Mouse (Mus musculus) yolk sac, embryonic 10.5 days (tissue): Measurements from ENCODE around the gene Gm14085.
"Not testable (repeated sequence)": the region's sequence is repeated elsewhere in the genome, so short reads cannot be mapped to it uniquely, and the experiment has no call there.

Experiments used
- DNase-seq: peaks from one replicate; pipeline ENCODE4 v3.0.0-alpha.2; 2017; ENCODE audit warnings: low spot score

Gm14085 gene

DNA sequence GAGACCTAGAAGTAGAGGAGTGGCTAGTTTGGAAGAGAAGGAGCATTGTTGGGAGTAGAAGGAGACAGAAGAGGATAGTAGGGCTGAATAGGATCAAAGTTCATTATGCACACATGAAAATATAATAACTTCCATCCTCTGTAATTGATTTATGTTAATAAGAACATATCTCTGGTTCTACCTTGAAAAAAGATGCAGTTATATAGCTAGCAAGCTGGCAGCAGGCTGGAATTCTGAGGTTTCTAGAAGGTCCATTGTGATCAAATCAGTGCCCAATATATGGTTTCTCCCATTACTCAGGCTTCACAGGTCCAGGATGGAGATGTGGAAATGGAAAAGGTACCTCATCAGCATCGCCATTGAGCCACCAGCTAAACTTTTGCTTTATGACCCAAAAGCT lies at the start of gene Gm14085:
Gene Gm14085 (plus strand): TSS at position 301 of the 400 bp plus-strand sequence.
- no peak for DNase-seq

DNA sequence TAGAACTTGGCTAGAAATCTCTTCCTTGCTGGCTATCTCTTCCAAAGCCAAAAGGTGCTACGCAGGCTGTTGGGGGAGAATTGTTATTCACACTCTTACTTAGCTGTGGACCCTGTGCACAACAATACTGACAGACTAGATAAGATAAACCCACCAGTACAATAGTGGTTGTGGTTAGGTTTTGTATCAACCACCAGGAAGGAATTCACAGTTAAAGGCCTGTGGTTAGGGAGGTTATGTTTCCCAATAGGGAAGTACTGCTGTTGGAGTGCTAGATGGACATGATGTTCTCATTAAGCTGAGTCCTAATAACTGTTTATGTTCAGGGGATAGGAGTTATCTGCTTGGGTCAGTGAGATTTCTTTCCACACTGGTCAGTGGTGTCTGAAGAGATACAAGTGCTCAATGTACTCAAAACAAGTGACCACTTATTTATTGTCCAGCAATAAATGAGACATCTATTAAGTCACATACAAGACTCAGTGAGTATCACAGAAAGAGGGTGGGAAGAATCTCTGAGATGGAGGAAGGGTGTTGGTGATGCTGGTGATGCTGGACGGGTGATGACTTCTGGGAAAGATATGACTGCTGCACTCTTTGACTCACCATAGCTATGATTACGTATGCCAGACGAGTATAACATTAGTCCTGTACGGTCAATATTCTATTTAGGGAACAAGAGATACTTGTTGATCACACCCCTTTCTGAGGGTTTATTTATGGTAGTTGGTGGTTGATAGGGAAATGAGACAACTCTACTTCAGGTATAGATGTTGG lies 45.8 kb upstream of the Gm14085 start:
- DNase-seq = not testable (repeated sequence)

DNA sequence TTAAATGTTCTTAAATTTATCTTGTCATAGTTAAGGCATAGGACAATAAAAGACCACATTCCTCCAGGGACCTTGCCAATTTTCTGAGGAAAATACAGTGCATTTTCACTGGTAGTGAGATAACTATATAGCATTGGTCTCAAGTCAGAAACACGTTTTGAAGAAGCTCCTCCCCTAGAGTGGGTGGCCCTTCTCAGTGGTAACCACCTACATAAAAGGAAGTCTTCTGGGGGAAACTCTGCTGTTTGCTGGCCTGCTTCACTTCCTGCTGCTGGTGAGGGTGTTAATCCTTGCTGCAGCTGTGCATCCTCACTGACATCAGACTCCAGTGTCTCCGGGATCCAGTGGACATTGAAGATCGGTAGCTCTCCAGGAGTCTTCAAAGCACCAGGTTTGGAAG lies 44.2 kb upstream of the Gm14085 start:
- DNase-seq = not testable (repeated sequence)

DNA sequence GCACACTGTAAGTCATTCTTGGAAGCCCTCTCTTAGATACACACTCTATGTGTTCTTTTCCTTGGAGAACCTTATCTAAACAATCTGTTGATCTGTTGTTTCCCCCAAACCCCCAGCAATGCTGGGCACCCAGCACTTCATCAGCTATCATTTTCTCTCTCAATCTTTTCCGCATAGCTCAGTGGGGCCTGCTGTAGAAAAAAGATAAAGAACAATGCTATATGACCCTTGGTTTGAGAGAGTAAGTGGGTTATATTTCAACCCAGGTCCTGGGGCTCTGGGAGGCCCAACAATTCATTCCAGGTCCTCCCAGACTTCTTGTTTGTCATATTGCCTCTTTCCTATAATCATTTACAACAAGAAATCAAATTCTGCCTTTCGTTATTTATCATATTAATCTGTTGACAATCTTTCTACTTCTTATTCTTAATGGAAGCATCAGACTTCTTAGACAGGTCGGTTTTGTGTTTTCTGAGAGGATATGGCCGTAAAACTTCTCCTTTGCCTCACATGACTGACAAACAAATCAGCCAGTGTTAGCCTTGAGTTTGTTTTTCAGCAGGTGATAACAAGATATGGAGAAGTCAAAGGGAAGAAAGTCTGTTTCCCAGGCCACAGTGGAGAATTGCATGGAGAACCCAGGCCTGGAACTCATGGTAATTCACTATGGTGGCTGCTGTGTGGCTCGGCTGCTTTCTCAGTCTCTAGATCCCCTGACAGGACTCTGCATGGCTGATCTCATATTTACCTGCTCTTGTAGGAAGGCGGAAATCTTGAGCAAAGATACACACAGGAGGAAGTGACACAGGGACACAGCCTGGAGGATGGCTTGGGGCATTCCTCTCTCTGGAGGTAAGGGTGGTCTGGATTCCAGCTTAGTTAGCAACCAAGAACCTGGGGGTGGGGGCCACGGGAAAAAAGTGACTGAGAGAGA lies 43.5 kb upstream of the Gm14085 start:
- peak; percentile 29 for DNase-seq

DNA sequence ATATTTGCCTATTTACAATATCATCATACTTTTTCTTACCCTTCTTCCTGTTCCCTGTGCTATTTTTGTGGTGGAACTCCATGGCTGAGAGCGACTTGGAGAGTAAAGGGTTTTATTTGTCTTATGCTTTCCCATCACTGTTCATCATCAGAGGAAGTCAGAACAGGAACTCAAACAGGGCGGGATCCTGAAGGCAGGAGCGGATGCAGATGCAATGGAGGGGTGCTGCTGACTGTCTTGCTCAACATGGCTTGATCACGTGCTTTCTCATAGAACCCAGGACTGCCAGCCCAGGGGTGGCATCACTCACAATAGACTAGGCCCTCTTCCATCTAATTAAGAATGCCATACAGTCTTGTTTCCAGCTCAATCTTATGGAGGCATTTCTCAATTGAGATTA lies 34.4 kb upstream of the Gm14085 start:
- no peak for DNase-seq

DNA sequence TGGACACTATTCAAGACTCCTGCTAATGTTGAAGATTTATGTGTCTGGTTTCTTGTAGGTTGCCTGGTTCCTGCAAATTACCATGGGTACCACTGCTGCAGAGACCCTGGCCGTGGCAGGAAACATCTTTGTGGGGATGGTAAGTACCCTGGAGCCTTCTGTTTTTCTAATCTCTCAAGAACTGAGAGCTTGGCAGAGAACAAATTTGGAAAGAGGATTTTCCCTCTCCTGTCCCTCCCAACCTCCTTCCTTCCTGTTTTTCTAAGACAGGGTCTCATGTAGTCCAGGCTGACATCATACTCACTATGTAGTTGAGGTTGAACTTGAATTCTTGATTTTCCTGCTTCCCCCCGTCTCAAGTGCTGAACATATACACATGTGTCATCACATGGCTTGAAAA lies 32.3 kb upstream of the Gm14085 start:
- no peak for DNase-seq

DNA sequence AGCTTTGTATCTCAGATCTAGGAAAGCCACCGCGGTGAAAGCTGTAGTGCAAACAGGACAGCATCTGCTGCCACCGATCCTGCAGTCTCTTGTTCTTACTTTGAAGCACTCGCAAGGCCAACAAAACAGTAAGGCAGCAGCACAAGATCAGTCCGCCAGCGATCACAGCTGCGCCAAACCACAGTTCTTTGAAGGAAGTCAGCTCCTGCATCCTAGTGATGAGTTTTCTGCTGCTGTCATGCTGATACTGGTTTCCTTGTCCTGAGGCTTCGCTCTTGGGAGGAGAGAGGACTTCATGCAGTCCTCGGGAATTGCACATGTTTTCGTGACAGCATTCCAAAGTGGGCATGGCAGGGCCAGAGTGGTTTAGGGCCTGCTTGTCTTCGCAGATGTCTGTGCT lies 17.8 kb upstream of the Gm14085 start:
- peak; percentile 4 for DNase-seq

DNA sequence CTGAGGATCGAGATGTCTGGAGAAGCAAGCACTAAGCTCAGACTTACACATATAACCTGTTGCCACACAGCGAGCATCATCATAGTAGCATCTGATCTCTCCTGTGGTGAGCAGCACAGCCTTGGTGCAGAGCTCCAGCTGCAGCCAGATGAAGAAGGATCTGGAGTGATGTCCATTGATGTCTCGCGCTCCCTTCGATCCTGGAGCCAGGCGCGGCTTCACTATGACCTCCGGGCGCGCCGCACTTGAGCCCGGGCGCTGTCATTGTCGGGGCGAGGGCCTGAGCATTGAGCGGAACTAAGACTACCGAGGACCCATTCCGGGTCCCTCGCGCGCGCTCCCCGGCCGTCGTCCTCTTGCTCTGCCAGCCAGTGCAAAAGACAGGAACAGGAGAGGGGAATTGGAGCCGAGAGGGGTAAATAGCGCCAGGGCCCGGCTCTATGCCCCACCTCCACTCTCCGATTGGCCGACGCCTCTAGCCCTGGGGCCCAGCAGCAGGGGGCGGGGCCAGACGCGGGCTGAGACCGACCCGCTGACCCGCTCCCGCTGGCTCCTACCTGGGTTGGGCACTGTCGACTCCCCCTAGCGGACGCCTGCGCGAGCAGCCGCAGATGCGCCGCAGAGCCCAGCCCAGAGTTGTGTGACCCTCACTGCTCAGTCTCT lies 17.3 kb upstream of the Gm14085 start:
- peak; percentile 94 for DNase-seq

DNA sequence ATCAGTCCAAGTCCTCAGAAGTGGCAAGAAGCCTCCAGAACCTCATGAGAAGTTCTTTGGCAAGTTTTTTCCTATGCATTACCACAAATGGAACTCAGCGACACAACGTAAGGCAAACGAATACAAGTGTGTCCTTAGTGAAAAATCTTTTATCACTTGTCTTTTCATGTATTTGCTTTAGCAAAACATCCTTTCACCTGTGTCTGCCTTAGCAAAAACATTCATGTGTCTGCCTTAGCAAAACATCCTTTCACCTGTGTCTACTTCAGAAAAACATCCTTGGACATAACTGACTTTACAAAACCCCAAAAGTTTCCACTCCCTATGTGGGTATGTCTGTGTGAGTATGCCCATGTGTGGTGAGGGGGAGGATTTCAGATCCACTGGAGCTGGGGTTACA lies 15.5 kb upstream of the Gm14085 start:
- DNase-seq = no peak

DNA sequence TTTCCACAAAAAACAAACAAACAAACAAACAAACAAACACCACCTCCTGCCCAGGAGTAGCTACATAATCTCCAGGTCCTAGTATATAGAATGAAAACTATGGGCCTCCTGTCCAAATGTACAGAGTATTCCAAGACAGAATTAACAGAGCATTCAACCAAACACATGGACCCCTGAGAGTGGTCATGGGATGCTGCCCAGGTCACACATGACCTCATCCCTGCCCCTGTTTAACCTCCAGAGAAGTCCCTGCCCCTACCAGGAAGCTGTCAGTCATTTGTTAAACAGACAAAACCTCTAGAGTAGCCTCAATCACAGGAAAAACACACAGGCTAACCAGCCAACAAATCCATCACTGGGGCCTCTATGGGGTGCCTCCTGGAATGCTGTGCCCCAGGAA lies 8.2 kb upstream of the Gm14085 start:
- DNase-seq = no peak

DNA sequence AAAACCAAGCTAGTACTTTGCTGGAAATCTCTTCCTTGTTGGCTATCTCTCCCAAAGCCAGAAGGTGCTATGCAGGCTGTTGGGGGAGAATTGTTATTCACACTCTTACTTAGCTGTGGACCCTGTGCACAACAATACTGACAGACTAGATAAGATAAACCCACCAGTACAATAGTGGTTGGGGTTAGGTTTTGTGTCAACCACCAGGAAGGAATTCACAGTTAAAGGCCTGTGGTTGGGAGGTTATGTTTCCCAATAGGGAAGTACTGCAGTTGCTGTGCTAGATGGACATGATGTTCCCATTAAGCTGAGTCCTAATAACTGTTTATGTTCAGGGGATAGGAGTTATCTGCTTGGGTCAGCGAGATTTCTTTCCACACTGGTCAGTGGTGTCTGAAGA lies 954 bp upstream of the Gm14085 start:
- not testable (repeated sequence) for DNase-seq

DNA sequence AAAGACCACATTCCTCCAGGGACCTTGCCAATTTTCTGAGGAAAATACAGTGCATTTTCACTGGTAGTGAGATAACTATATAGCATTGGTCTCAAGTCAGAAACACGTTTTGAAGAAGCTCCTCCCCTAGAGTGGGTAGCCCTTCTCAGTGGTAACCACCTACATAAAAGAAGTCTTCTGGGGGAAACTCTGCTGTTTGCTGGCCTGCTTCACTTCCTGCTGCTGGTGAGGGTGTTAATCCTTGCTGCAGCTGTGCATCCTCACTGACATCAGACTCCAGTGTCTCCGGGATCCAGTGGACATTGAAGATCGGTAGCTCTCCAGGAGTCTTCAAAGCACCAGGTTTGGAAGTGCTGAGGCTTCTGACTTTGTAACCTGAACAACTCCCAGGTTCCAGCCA lies 913 bp downstream of the Gm14085 start:
- DNase-seq = not testable (repeated sequence)

DNA sequence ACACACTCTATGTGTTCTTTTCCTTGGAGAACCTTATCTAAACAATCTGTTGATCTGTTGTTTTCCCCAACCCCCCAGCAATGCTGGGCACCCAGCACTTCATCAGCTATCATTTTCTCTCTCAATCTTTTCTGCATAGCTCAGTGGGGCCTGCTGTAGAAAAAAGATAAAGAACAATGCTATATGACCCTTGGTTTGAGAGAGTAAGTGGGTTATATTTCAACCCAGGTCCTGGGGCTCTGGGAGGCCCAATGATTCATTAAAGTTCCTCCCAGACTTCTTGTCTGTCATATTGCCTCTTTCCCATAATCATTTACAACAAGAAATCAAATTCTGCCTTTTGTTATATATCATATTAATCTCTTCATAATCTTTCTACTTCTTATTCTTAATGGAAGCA lies 1.4 kb downstream of the Gm14085 start:
- DNase-seq = not testable (repeated sequence)

DNA sequence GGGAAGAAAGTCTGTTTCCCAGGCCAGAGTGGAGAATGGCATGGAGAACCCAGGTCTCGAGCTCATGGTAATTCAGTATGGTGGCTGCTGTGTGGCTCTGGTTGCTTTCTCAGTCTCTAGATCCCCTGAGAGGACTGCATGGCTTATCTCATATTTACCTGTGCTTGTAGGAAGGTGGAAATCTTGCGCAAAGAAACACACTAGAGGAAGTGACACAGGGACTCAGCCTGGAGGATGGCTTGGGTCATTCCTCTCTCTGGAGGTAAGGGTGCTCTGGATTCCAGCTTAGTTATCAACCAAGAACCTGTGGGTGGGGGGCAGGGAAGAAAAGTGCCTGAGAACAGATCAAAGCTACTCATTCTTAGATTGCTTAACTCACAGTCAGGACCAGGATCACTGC lies 1.9 kb downstream of the Gm14085 start:
- peak; percentile 38 for DNase-seq

DNA sequence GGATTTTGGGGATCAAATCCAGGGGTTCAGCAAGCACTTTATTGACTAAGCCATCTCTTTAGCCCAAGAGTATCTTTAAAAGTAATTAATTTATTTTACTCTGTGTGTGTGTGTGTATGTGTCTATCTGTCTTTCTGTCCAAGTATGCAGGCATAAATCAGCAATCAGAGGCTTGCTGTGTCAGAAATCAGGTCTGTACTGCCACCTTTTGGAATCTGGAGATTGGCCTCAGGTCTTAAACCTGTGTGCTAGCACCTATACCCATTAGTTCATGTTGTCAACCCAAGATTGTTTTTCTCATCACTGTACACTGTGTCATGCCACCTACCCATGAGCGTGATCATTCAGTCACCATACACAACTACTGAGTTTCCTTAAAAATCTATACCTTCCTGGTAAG lies 45.0 kb downstream of the Gm14085 start:
- not testable (repeated sequence) for DNase-seq

DNA sequence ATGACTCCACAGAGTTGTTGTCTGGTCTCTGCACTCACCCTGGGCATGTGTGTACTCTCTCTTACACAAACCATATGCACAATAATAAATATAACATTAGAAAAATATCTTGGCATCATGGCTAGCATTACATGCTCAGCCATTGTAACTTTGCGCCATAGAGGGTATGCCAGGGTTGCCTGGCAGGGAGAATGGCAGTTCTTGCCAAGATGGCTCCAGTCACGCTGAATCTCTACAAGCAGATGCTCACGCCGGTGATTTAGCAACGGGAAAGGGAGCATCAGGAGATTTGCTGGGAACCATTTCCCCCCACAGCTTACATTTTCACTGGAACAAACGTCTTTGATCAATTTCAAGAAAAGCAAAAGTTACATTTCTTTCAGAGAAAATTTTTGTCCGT lies 46.5 kb downstream of the Gm14085 start:
- no peak for DNase-seq

DNA sequence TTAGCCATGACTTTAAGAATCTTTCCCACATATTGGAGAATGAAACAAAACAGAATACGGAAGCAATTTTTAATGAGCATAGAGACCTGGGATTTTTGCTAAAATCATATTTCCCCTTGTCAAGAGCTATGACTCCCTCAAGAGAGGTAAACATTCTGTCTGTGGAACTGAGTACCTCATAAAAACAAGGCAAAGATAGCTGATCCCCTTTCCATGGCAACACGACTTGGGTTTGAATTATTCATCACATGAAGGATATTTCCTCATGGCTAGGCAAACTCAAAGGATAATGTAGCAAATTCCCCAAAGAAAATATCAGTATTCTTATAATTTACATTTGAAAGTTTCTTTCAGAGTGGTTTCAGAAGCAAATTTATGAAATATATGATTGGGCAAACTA lies 47.0 kb downstream of the Gm14085 start:
- no peak for DNase-seq

DNA sequence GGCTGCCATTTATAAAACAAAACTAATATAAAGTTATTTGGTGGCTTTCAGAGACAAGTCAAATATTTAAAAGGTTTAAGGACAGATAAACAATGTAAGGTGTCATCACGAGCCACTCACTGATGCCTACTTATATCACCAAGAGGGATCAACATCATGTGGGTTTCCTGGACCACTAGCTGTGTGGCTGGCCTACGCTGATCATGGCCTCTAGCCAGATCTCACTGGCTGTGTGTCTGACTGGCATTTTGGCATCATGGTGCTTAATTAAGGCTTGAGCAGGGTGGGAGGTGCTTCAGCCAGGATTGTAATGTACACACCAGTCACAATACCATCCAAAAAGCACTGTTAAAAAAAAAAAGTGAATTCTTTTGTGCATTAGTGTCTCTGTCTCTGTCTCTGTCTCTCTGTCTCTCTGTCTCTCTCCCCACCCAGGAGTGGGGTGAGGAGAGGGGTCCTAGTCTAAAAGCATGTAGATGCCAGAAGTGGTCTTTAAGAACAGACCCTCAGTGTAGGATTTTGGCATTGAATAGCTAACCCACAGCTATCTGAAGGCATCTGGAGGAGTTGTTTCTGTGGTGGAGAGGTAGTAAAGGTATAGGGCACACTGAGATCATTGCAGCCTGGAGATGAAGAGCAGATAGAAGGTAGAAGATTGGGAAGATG lies 47.5 kb downstream of the Gm14085 start:
- DNase-seq = no peak

DNA sequence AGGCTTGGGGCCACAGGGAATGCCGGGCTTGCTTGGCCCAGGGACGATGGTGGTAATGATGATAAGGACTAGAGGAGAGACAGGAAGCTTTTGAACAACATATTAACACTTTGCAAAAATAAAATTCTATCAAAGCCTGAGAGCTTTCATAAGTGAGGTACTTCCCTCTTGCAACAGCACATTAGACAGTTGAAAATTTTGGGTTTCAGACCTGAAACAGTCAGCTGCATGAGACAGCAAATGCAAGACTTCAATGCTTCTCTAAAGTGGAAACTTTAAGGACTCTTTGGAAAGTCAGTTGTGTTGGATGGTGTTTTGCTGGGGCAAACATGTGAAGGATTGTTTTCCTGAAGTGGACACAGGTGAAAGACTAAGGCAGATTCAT lies 48.1 kb downstream of the Gm14085 start:
- DNase-seq = no peak

DNA sequence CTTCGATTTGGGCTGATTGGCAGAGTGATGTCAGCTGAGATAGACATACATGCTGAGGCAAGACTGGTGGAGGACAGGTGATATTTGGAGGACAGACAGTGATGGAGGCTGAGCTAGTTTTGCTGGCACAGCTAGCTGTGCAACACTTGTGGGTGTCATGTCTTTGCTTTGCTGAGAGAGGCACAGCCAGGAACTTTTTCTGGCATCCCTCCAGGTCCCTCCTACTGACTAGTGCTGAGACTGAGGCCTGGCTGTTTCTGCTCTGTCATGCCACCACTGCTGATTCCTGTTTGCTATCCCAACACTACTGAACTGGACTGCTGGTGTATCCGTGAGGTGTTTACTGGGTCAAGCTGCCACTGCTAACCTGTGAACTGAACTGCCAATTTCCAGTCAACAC lies 48.6 kb downstream of the Gm14085 start:
- no peak for DNase-seq

DNA sequence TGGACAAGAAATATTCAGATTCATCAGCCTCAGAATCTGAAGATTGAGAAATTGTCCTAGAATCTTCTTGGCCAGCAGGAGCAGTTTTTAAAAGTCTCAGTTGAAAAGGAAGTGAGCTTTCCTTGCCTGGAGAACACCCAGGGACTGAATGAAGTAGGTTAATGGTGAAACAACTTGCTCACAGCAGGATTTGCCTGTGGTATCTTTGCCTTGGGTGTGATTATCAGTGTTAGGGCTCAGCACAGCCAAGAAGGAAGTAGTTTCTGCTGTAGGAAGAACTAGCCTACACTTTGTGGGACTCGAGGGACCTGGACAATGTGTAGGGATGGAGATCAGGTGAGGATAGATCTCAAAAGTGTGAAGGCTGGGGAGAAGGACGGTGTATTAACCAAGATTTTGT lies 49.9 kb downstream of the Gm14085 start:
- no peak for DNase-seq

DNA sequence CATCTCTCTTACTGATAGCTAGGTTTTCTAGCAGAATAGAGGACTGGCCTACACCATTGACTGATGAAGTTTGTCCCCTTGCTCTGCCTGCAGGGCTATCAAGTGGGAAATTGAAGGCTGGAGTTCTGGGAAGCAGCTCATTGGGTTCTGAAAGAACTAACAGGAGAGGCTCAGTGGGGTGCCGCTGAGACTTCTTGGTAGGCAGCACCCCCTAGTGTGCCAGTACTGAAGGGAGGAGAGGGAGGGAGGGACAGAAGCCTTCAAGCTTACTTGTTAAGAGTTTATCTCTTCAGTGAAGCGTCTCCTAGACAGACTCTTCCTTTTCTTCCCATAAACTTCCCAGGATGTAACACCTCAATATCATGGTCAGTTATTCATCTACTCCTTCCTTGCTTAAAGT lies 73.6 kb downstream of the Gm14085 start:
- DNase-seq = no peak
